In the genomic region with DNA sequence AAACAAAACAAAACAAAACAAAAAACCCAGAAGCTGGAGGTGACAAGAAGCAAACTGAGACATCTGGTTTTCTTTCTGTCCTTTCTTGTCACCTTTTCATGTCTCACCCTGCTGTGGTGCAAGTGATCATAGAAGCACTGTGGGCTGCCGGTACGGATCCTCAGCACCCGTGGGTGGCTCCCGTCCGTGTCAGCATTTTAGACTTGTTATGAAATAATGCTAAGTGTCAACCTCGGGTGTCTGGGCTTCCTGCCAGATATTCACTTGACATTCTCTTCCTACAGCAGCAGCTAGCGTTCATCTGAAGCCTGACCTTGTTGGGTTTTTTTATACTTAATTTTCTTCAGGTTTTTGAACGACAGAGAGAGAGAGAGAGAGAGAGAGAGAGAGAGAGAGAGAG, we compare ENCODE assay signal across 8 mouse cellular contexts.
A peak's percentile ranks its signal among the peaks of the same experiment; 100 is the strongest.
DNase-seq lines count a peak whose midpoint lies in the region; ATAC-seq lines count a peak whose summit lies in the region.

No protein-coding gene starts in this region.

- no peaks in the 10 kb centered on the region for H3K27me3 ChIP-seq in forebrain, embryonic 14.5 days (replicated peaks; ENCODE audit: control insufficient read depth, insufficient read depth, low read length)
- no peaks in the 10 kb centered on the region for H3K27me3 ChIP-seq in forebrain, embryonic 12.5 days

- no peak overlapping the region for H3K4me3 ChIP-seq in forebrain, embryonic 14.5 days (ENCODE audit: low read depth, low read length)
- H3K4me3 ChIP-seq in forebrain, embryonic 12.5 days (replicated peaks) = no peak overlapping the region

- no peaks in the 10 kb centered on the region for H3K4me1 ChIP-seq in forebrain, embryonic 14.5 days (ENCODE audit: control insufficient read depth, insufficient read depth, low read length)
- H3K4me1 ChIP-seq in forebrain, embryonic 12.5 days = no peaks in the 10 kb centered on the region

- peak; percentile 32 for DNase-seq in forebrain, embryonic 14.5 days (ENCODE audit: low spot score)
- peak; percentile 13 for DNase-seq in MEL-GATA-1-ER (ENCODE audit: extremely low read depth, low read depth)
- DNase-seq in cerebellum, postnatal 36 days = peak; percentile 49 to 50
- DNase-seq in layer of hippocampus, postnatal 36 days = peak; percentile 7 to 12
- DNase-seq in thymus, postnatal 0 days (ENCODE audit: low spot score) = no peak
- DNase-seq in thymus, postnatal 4 days = no peak
- DNase-seq in retina, postnatal 1 day = no peak

- no peak overlapping the region for H3K27ac ChIP-seq in forebrain, embryonic 14.5 days (ENCODE audit: low read depth, low read length)
- H3K27ac ChIP-seq in forebrain, embryonic 12.5 days = no peak overlapping the region

- no peak overlapping the region for H3K4me2 ChIP-seq in forebrain, embryonic 14.5 days (ENCODE audit: low read length)
- no peak overlapping the region for H3K4me2 ChIP-seq in forebrain, embryonic 12.5 days

- no peak overlapping the region for H3K9ac ChIP-seq in forebrain, embryonic 14.5 days (ENCODE audit: low read length)
- H3K9ac ChIP-seq in forebrain, embryonic 12.5 days = no peak overlapping the region

- ATAC-seq in forebrain, embryonic 14.5 days = no peak
- ATAC-seq in forebrain, embryonic 12.5 days (ENCODE audit: low FRiP score) = no peak

- WGBS in forebrain, embryonic 14.5 days = 65% methylated on average over 8 of the region's 8 CpGs
- WGBS in forebrain, embryonic 12.5 days = 81% methylated on average over 8 of the region's 8 CpGs

- no peaks in the 10 kb centered on the region for H3K9me3 ChIP-seq in forebrain, embryonic 14.5 days (replicated peaks; ENCODE audit: control insufficient read depth, low read length)
- no peaks in the 10 kb centered on the region for H3K9me3 ChIP-seq in forebrain, embryonic 12.5 days

- H3K36me3 ChIP-seq in forebrain, embryonic 14.5 days (ENCODE audit: control insufficient read depth, insufficient read depth, low read length) = no peaks in the 10 kb centered on the region
- H3K36me3 ChIP-seq in forebrain, embryonic 12.5 days (replicated peaks) = no peaks in the 10 kb centered on the region

Comparison
In these comparisons a context has a peak if more than half of its experiments do, and no peak if none do; other contexts are left out.
1. DNase-seq: peak in forebrain, embryonic 14.5 days (single experiment), MEL-GATA-1-ER (single experiment), cerebellum, postnatal 36 days (2 of 2) and layer of hippocampus, postnatal 36 days (2 of 2); none in thymus, postnatal 0 days (single experiment), thymus, postnatal 4 days (single experiment) and retina, postnatal 1 day (single experiment).